Mouse (Mus musculus): ENCODE measurements around the gene Scnn1a. TPM values are rescaled to one million over a fixed set of nuclear protein-coding genes. Genes with fewer than 3 reads are reported as not detected.

The Scnn1a gene
- polyA plus RNA-seq, 1 experiment from 2014 or later = 0.93 TPM

DNA sequence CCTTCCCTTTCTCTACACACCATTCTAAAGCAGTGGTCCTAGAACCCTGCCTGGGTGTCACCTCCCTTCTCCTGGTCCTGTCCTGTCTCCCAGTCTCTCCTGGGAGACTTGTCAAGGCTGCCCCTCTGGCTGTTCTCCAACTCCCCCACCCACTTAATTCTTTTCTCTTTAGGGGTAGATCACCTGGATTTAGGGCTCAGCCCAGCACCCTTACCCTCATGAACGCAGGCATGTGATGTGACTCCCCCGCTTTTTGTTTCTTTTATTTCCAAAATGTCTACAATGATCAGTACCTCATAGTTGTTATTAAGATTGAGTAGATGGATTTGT lies 30.5 kb downstream of the Scnn1a start:
- WGBS (ENCODE audit: insufficient replicate concordance) = 82% methylated on average over 2 of the region's 2 CpGs
- no peaks in the 10 kb centered on the region for H3K9me3 ChIP-seq (replicated peaks; ENCODE audit: control insufficient read depth, low read length)
- H3K27me3 ChIP-seq (ENCODE audit: control insufficient read depth, insufficient read depth, low read length) = 0 out of 2 replicates have a peak, but pooled peaks cover 2% of the 10 kb centered on the region
- no peak for ATAC-seq (replicated peaks; ENCODE audit: insufficient number of reproducible peaks, low FRiP score, low TSS enrichment)
- no peaks in the 10 kb centered on the region for H3K36me3 ChIP-seq (ENCODE audit: control insufficient read depth, insufficient read depth, low read length)
- H3K4me2 ChIP-seq = peak overlapping the region; percentile 82
- H3K4me3 ChIP-seq (ENCODE audit: low read depth, low read length) = peak overlapping the region; percentile 63
- H3K27ac ChIP-seq (ENCODE audit: low read depth, low read length) = no peak overlapping the region
- H3K9ac ChIP-seq (ENCODE audit: low read depth, low read length) = peak overlapping the region; percentile 82
- H3K4me1 ChIP-seq (ENCODE audit: control insufficient read depth, insufficient read depth, low read length) = peaks cover 50% of the 10 kb centered on the region

DNA sequence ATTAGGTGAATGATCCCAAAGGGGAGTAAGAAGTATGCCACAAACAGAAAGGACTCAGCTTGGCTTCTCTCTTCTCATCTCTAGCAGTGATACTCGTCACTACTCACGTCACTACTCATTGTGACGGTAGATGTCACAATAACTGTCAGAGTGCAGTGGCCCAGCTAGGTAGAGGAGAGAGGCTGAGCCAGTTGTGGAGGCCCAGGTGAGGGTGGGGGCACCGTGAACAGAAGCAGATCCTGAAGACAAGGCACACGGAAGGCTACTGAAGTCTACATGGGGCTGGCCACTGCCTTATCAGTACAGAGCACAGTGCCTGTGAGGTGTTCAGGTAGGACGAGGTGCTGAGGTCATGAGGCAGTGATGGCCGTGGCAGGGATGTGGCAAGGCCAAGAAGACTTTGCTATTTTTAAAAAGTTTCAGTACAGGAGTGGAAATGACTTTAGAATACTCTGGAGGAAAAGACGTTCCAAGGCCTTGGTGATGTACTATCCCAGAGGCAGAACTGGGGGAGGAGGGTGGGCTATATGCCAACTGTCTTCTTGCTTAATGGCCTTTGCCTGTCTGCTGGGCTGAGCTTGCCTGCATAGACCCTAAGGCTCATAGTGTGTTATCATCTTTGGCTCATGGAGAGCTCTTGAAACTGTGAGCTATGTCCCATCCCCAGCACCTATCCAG lies 31.0 kb downstream of the Scnn1a start:
- 0 out of 2 replicates have a peak, but pooled peaks cover 2% of the 10 kb centered on the region for H3K27me3 ChIP-seq (ENCODE audit: control insufficient read depth, insufficient read depth, low read length)
- WGBS (ENCODE audit: insufficient replicate concordance) = 59% methylated on average over 8 of the region's 8 CpGs
- H3K9me3 ChIP-seq (replicated peaks; ENCODE audit: control insufficient read depth, low read length) = no peaks in the 10 kb centered on the region
- no peaks in the 10 kb centered on the region for H3K36me3 ChIP-seq (ENCODE audit: control insufficient read depth, insufficient read depth, low read length)
- ATAC-seq (replicated peaks; ENCODE audit: insufficient number of reproducible peaks, low FRiP score, low TSS enrichment) = no peak
- 0 out of 2 replicates have a peak overlapping the region, but pooled peaks have one; percentile 5 for H3K9ac ChIP-seq (ENCODE audit: low read depth, low read length)
- 0 out of 2 replicates have a peak overlapping the region, but pooled peaks have one; percentile 8 for H3K4me3 ChIP-seq (ENCODE audit: low read depth, low read length)
- H3K27ac ChIP-seq (ENCODE audit: low read depth, low read length) = no peak overlapping the region
- peak overlapping the region; percentile 82 for H3K4me2 ChIP-seq
- H3K4me1 ChIP-seq (ENCODE audit: control insufficient read depth, insufficient read depth, low read length) = peaks cover 55% of the 10 kb centered on the region

DNA sequence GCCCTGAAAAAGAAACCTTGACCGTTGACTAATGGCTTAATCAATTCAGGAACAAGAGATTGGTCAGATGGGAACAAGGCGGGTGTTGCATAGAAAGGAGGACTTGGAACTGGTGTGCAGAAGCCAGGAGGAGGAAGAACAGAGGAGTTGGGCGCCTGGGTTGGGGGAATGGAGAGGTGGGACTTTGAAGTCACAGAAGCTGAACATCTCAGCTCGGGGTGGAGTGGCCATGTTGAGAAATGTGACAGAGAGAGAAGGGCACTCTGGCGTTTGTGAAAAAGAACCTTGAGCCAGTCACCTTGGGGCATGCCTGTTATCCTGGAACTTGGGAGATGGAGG lies 31.6 kb downstream of the Scnn1a start:
- H3K27ac ChIP-seq (ENCODE audit: low read depth, low read length) = no peak overlapping the region

DNA sequence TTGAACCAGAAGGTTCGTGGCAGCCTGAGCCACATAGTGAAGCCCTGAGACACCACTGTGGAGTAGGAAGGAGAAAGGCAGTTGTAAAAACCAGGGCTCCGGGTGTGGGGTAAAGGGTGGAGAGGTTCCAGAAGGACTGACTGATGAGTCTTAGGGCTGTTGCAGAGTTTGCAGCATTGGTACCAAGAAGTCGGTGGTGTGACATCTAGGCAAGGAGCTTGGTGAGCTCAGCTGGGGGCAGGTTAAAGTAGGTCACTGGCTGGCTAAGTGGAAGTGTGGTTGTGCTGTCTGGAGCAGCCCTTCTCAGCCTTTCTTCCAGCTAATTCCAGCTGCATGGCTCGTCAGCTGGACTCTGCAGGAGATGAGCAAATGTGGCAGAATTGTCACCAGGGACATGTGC lies 32.4 kb downstream of the Scnn1a start:
- Histone ChIP-seq H3K27me3 (ENCODE audit: control insufficient read depth, insufficient read depth, low read length) (0 out of 2 replicates have a peak, but pooled peaks cover 2% of the 10 kb centered on the region), H3K4me1 (ENCODE audit: control insufficient read depth, insufficient read depth, low read length) (peaks cover 55% of the 10 kb centered on the region), H3K9me3 (replicated peaks; ENCODE audit: control insufficient read depth, low read length) (no peaks in the 10 kb centered on the region), H3K4me3 (ENCODE audit: low read depth, low read length) (no peak overlapping the region), H3K36me3 (ENCODE audit: control insufficient read depth, insufficient read depth, low read length) (peaks cover 2% of the 10 kb centered on the region; the same call in 1 of the 2 replicates), H3K4me2 (no peak overlapping the region), H3K9ac (ENCODE audit: low read depth, low read length) (no peak overlapping the region), H3K27ac (ENCODE audit: low read depth, low read length) (no peak overlapping the region)
- ATAC-seq (replicated peaks; ENCODE audit: insufficient number of reproducible peaks, low FRiP score, low TSS enrichment) = no peak
- 35% methylated on average over 4 of the region's 4 CpGs for WGBS (ENCODE audit: insufficient replicate concordance)

More for the DNA sequence above, 31.6 kb downstream of the Scnn1a start:
- no peak for ATAC-seq (replicated peaks; ENCODE audit: insufficient number of reproducible peaks, low FRiP score, low TSS enrichment)
- no peaks in the 10 kb centered on the region for H3K36me3 ChIP-seq (ENCODE audit: control insufficient read depth, insufficient read depth, low read length)
- 59% methylated on average over 5 of the region's 5 CpGs for WGBS (ENCODE audit: insufficient replicate concordance)
- no peaks in the 10 kb centered on the region for H3K9me3 ChIP-seq (replicated peaks; ENCODE audit: control insufficient read depth, low read length)
- H3K4me2 ChIP-seq = no peak overlapping the region; the same call in 1 of the 2 replicates
- 0 out of 2 replicates have a peak, but pooled peaks cover 2% of the 10 kb centered on the region for H3K27me3 ChIP-seq (ENCODE audit: control insufficient read depth, insufficient read depth, low read length)
- H3K4me1 ChIP-seq (ENCODE audit: control insufficient read depth, insufficient read depth, low read length) = peaks cover 55% of the 10 kb centered on the region
- no peak overlapping the region for H3K9ac ChIP-seq (ENCODE audit: low read depth, low read length)
- H3K4me3 ChIP-seq (ENCODE audit: low read depth, low read length) = no peak overlapping the region

DNA sequence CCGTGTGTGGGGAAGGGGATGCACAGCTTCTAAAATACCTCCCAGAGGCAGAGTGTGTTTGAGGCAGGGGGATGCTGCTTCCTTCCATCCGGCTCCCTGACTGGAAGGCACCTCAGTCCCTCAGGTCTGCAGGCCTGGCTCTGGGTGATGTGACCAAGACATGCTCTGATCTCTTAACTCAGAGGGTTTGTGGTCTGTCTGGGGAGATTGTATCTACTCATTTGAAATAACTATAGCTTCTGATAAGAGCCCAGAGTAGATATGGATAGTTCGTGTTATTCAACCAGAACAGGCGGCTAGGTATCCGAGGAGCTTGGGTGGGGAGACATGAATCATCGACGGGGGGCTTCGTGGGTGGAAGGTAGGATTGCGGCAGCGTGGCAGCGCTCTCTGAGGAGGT lies 32.8 kb downstream of the Scnn1a start:
- no peak for ATAC-seq (replicated peaks; ENCODE audit: insufficient number of reproducible peaks, low FRiP score, low TSS enrichment)
- Histone ChIP-seq H3K4me3 (ENCODE audit: low read depth, low read length) (no peak overlapping the region), H3K27ac (ENCODE audit: low read depth, low read length) (no peak overlapping the region), H3K4me1 (ENCODE audit: control insufficient read depth, insufficient read depth, low read length) (peaks cover 55% of the 10 kb centered on the region), H3K9ac (ENCODE audit: low read depth, low read length) (no peak overlapping the region), H3K4me2 (no peak overlapping the region), H3K27me3 (ENCODE audit: control insufficient read depth, insufficient read depth, low read length) (0 out of 2 replicates have a peak, but pooled peaks cover 2% of the 10 kb centered on the region), H3K36me3 (ENCODE audit: control insufficient read depth, insufficient read depth, low read length) (peaks cover 6% of the 10 kb centered on the region; the same call in 1 of the 2 replicates), H3K9me3 (replicated peaks; ENCODE audit: control insufficient read depth, low read length) (no peaks in the 10 kb centered on the region)
- WGBS (ENCODE audit: insufficient replicate concordance) = 63% methylated on average over 11 of the region's 11 CpGs

DNA sequence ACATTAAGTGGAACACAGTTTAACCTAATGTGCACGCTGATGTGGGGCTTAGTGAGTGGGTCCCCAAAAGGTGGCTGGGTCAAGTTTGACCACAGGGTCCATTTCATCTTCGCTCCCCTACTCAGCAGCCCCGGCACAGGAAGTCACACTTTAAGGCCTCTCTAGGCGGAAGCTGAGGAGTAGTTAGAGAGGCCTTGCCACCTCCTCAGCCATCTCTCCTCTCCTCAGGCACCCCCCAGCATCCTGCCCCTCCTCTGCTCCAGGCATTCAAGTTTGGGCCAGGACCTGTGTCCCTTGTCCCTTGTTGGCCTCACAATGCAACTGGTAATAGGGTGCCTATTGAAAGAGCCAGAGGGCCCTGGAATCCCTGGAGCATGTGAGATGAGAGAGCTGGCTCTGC lies 33.2 kb downstream of the Scnn1a start:
- Histone ChIP-seq H3K9ac (ENCODE audit: low read depth, low read length) (no peak overlapping the region), H3K4me2 (peak overlapping the region; percentile 51; the same call in 1 of the 2 replicates), H3K27ac (ENCODE audit: low read depth, low read length) (peak overlapping the region; percentile 68; the same call in 1 of the 2 replicates), H3K9me3 (replicated peaks; ENCODE audit: control insufficient read depth, low read length) (no peaks in the 10 kb centered on the region), H3K27me3 (ENCODE audit: control insufficient read depth, insufficient read depth, low read length) (0 out of 2 replicates have a peak, but pooled peaks cover 2% of the 10 kb centered on the region), H3K36me3 (ENCODE audit: control insufficient read depth, insufficient read depth, low read length) (peaks cover 8% of the 10 kb centered on the region; the same call in 1 of the 2 replicates), H3K4me3 (ENCODE audit: low read depth, low read length) (no peak overlapping the region), H3K4me1 (ENCODE audit: control insufficient read depth, insufficient read depth, low read length) (peaks cover 54% of the 10 kb centered on the region)
- ATAC-seq (replicated peaks; ENCODE audit: insufficient number of reproducible peaks, low FRiP score, low TSS enrichment) = no peak
- WGBS (ENCODE audit: insufficient replicate concordance) = 80% methylated on average over 4 of the region's 4 CpGs

DNA sequence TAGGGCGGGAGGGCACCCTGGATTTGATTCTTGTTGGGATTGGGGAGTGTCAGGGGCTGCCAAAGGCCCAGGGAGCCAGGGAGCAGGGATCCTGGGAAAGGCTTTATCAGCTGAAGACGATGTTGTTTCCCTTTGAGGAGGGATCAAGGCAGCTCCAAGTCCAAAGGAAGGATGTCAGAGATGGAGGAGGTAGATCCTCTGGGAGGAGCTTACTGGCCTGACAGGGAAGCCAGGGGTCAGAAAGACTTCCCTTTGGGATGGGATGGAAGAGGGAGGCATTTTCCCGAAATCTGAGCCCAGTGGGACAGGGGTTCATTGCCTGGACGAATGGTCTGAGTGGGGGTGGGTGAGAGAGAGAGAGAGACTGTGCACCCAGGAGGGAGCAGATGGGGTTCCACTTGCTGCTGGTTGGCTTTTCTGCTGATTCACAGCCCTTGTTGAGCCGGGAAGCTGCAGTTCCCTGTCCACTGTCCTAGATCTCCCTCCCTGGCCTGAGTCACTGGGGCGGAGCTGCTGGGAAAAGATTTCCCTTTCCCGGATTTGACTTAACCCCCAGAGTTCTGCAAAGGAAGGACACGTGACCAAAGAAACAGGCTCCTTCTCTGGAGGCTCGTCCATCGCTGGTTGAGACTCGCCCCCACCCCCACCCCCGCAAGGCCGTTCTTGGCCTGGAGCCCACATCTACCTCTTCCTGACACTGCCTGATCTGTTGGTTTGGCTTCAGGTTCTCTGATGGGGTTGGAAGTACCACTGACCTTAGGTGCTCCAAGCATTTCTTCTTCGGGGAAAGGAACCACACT lies 34.1 kb downstream of the Scnn1a start:
- Histone ChIP-seq H3K9me3 (replicated peaks; ENCODE audit: control insufficient read depth, low read length) (no peaks in the 10 kb centered on the region), H3K4me1 (ENCODE audit: control insufficient read depth, insufficient read depth, low read length) (peaks cover 48% of the 10 kb centered on the region), H3K4me3 (ENCODE audit: low read depth, low read length) (peak overlapping the region; percentile 2; the same call in 1 of the 2 replicates), H3K27ac (ENCODE audit: low read depth, low read length) (peak overlapping the region; percentile 68), H3K27me3 (ENCODE audit: control insufficient read depth, insufficient read depth, low read length) (0 out of 2 replicates have a peak, but pooled peaks cover 2% of the 10 kb centered on the region), H3K36me3 (ENCODE audit: control insufficient read depth, insufficient read depth, low read length) (peaks cover 8% of the 10 kb centered on the region; the same call in 1 of the 2 replicates), H3K4me2 (peak overlapping the region; percentile 51), H3K9ac (ENCODE audit: low read depth, low read length) (no peak overlapping the region)
- WGBS (ENCODE audit: insufficient replicate concordance) = 7% methylated on average over 14 of the region's 14 CpGs
- ATAC-seq (replicated peaks; ENCODE audit: insufficient number of reproducible peaks, low FRiP score, low TSS enrichment) = peak; percentile 40

DNA sequence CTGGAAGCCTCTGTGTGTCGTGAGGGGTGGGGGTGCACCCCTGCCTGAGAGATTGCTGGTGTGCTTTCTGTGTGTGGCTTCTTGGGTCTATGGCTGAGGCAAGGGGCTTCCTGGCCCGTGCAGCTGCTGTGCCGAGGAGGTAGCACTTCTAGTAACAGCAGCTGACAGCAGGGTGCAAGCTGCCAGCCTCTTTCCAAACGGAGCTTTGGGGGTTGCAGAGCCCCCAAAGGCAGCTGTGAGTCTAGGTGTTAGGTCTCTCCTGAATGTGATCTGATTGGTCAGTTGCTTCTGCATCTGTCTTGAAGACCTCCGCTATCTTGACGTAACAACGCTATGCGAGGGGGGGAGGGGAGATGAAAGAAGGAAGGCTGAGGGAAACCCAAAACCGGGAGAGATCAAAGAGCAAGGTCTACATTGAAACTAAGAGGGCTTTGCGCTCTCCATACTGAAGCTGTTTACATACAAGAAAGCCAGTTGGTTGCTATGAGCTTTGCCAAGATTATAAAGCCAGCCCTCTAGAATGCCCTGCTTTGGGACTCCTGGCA lies 34.8 kb downstream of the Scnn1a start:
- peak overlapping the region; percentile 51 for H3K4me2 ChIP-seq
- H3K9ac ChIP-seq (ENCODE audit: low read depth, low read length) = 0 out of 2 replicates have a peak overlapping the region, but pooled peaks have one; percentile 10
- WGBS (ENCODE audit: insufficient replicate concordance) = 4% methylated on average over 10 of the region's 10 CpGs
- peak overlapping the region; percentile 2; the same call in 1 of the 2 replicates for H3K4me3 ChIP-seq (ENCODE audit: low read depth, low read length)
- peak overlapping the region; percentile 66; the same call in 1 of the 2 replicates for H3K27ac ChIP-seq (ENCODE audit: low read depth, low read length)
- no peak for ATAC-seq (replicated peaks; ENCODE audit: insufficient number of reproducible peaks, low FRiP score, low TSS enrichment)
- H3K27me3 ChIP-seq (ENCODE audit: control insufficient read depth, insufficient read depth, low read length) = peaks cover 2% of the 10 kb centered on the region; the same call in 1 of the 2 replicates
- H3K36me3 ChIP-seq (ENCODE audit: control insufficient read depth, insufficient read depth, low read length) = peaks cover 8% of the 10 kb centered on the region; the same call in 1 of the 2 replicates
- no peaks in the 10 kb centered on the region for H3K9me3 ChIP-seq (replicated peaks; ENCODE audit: control insufficient read depth, low read length)
- H3K4me1 ChIP-seq (ENCODE audit: control insufficient read depth, insufficient read depth, low read length) = peaks cover 48% of the 10 kb centered on the region
